Mouse (Mus musculus) cerebellum, postnatal 4 days (tissue): ENCODE results near the gene Phf10.
"Not testable (repeated sequence)": the region's sequence is repeated elsewhere in the genome, so short reads cannot be mapped to it uniquely, and the experiment has no call there.

Experiments used
- DNase-seq, 2 experiments: peaks; one replicate each; pipeline ENCODE4 v3.0.0; 2022; ENCODE audit warnings: low spot score in 2 of 2, mixed read lengths in 1 of 2

Gene Phf10

GRCm38 (mm10) chr17:14943009-14943728, 17.9 kb downstream of the Phf10 start, which contains the start of the genes Wdr27 and 1600012H06Rik:
Gene Wdr27 (minus strand): TSS chr17:14943158.
Gene 1600012H06Rik (plus strand): TSS chr17:14943184.
- peak; percentile 96 to 98 for DNase-seq

GRCm38 (mm10) chr17:14942181-14942580, 18.9 kb downstream of the Phf10 start:
- DNase-seq, result not testable (repeated sequence)

- no peak for DNase-seq
Measured at GRCm38 (mm10) chr17:14935841-14936605, 25.1 kb downstream of the Phf10 start.

GRCm38 (mm10) chr17:14935280-14935679, 25.8 kb downstream of the Phf10 start:
- DNase-seq, result not testable (repeated sequence)

GRCm38 (mm10) chr17:14931469-14931868, 29.6 kb downstream of the Phf10 start:
- DNase-seq, result no peak

- DNase-seq, result no peak
Measured at GRCm38 (mm10) chr17:14930697-14931096, 30.4 kb downstream of the Phf10 start.

- DNase-seq, result no peak
Measured at GRCm38 (mm10) chr17:14928631-14929030, 32.4 kb downstream of the Phf10 start.

GRCm38 (mm10) chr17:14927644-14928218, 33.3 kb downstream of the Phf10 start:
- no peak for DNase-seq

- DNase-seq, result no peak
Measured at GRCm38 (mm10) chr17:14921582-14921981, 39.5 kb downstream of the Phf10 start.

- no peak for DNase-seq
Measured at GRCm38 (mm10) chr17:14917866-14918265, 43.2 kb downstream of the Phf10 start.

GRCm38 (mm10) chr17:14914401-14914800, 46.7 kb downstream of the Phf10 start:
- DNase-seq, result no peak

- no peak for DNase-seq
Measured at GRCm38 (mm10) chr17:14912981-14913380, 48.1 kb downstream of the Phf10 start.

GRCm38 (mm10) chr17:14912420-14912819, 48.7 kb downstream of the Phf10 start:
- DNase-seq, result no peak

- no peak for DNase-seq
Measured at GRCm38 (mm10) chr17:14910771-14911170, 50.3 kb downstream of the Phf10 start.

- DNase-seq, result no peak
Measured at GRCm38 (mm10) chr17:14909331-14909730, 51.7 kb downstream of the Phf10 start.

- DNase-seq, result no peak
Measured at GRCm38 (mm10) chr17:14907136-14907535, 53.9 kb downstream of the Phf10 start.

- no peak for DNase-seq
Measured at GRCm38 (mm10) chr17:14906611-14907010, 54.5 kb downstream of the Phf10 start.

GRCm38 (mm10) chr17:14904637-14905265, 56.3 kb downstream of the Phf10 start:
- peak; percentile 69 to 83 for DNase-seq

- no peak for DNase-seq
Measured at GRCm38 (mm10) chr17:14904206-14904605, 56.9 kb downstream of the Phf10 start.

GRCm38 (mm10) chr17:14903212-14903611, 57.9 kb downstream of the Phf10 start:
- DNase-seq, result no peak

- DNase-seq, result no peak
Measured at GRCm38 (mm10) chr17:14898972-14899371, 62.1 kb downstream of the Phf10 start.

- not testable (repeated sequence) for DNase-seq
Measured at GRCm38 (mm10) chr17:14895058-14895457, 66.0 kb downstream of the Phf10 start.
